Mouse (Mus musculus) cortical plate, adult 2 months (tissue): ENCODE data around the gene Cyp26a1. TPM values are rescaled to one million over a fixed set of nuclear protein-coding genes. Genes with fewer than 3 reads are reported as not detected.

Experiments
- H3K27ac ChIP-seq: fragments of 200-500 bp; 2 replicates; pipeline ENCODE4 v1.5.1; 2012; ENCODE audit warnings: low read length, control low read depth, inconsistent platforms; ENCODE audit not compliant: insufficient read depth
- H3K4me1 ChIP-seq: fragments of 200-500 bp; 2 replicates; pipeline ENCODE4 v1.6.1; 2011; ENCODE audit warnings: low read length; ENCODE audit not compliant: control insufficient read depth, insufficient read depth
- H3K4me3 ChIP-seq: fragments of 200-500 bp; 2 replicates; pipeline ENCODE4 v1.5.1; 2011; ENCODE audit warnings: mild to moderate bottlenecking, low read length, control low read depth; ENCODE audit not compliant: insufficient read depth
- CTCF ChIP-seq: fragments of 200-500 bp; IDR thresholded peaks from 2 replicates; pipeline ENCODE4 v1.5.1; 2011; ENCODE audit warnings: mild to moderate bottlenecking, control low read depth, low read length; ENCODE audit not compliant: insufficient read depth; ENCODE audit errors: extremely low read depth
- POLR2A ChIP-seq: fragments of 200-500 bp; IDR thresholded peaks from 2 replicates; pipeline ENCODE4 v1.6.1; 2011; ENCODE audit warnings: mild to moderate bottlenecking, low read length, control low read depth; ENCODE audit not compliant: insufficient read depth; ENCODE audit errors: extremely low read depth
- polyA plus RNA-seq: library from polyadenylated mRNA; depleted of rRNA; stranded (reverse); fragments of >200 nt; gene quantifications from 2 replicates; pipeline ENCODE4 v1.2.3, GENCODE M21; 2012; rRNA removed

Cyp26a1 gene
- polyA plus RNA-seq: 0.08 and 0.17 TPM in 2 replicates

- no peaks in the 10 kb centered on the region; the same call in 1 of the 2 replicates for H3K4me1 ChIP-seq
- no peak within 1 kb of the TSS for H3K27ac ChIP-seq
- TF ChIP-seq POLR2A (no peak), CTCF (no peak)
- peak within 1 kb of the TSS; percentile 14; the same call in 1 of the 2 replicates for H3K4me3 ChIP-seq
These were observed at the start of gene Cyp26a1 for GRCm38 (mm10) chr19:37697651-37698272. Cyp26a1 (plus strand) TSS chr19:37697798.

DNA sequence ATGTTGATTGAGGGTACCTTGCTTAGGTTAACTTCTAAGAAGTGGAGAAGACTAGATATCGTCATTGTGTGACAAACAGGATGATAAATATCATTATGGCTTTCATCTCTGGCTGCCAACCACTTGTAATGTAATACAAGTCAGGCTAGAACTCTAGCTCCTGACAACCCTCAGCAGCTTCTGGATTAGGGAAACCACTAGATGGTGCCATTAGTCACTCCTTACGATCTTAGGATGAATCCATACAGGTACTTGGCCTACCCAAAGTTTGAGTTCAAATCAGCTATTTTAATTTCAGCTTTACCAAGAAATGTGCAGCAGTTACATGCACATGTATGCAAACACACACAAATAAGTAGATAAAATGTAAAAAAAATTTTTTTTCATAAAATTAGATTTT is 49.6 kb upstream of the Cyp26a1 start:
- no peaks in the 10 kb centered on the region for H3K4me1 ChIP-seq
- TF ChIP-seq CTCF: peak; percentile 28; the same call in 1 of the 2 replicates
- no peak for TF ChIP-seq POLR2A
- no peak overlapping the region for H3K4me3 ChIP-seq
- H3K27ac ChIP-seq: no peak overlapping the region

DNA sequence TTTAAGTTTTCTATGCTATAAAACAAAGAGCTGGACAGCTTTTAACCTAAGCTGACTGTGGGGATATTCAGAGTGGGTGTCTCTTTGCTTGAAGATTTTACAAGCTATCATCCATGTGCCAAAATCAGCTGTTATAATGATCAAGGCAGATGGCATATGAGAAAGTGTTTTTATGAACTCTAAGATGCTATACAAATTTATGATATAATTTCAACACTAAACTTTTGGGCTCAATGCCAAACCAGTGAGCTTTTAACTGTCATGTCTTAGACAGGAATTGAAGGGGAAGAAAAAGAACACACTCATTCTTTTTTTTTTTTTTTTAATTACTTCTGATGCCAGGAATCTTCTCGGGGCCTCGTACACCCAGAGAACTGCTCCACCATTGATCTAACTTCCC is 47.1 kb upstream of the Cyp26a1 start:
- no peaks in the 10 kb centered on the region for H3K4me1 ChIP-seq
- no peak overlapping the region for H3K27ac ChIP-seq
- H3K4me3 ChIP-seq: no peak overlapping the region
- TF ChIP-seq CTCF (no peak), POLR2A (no peak)

DNA sequence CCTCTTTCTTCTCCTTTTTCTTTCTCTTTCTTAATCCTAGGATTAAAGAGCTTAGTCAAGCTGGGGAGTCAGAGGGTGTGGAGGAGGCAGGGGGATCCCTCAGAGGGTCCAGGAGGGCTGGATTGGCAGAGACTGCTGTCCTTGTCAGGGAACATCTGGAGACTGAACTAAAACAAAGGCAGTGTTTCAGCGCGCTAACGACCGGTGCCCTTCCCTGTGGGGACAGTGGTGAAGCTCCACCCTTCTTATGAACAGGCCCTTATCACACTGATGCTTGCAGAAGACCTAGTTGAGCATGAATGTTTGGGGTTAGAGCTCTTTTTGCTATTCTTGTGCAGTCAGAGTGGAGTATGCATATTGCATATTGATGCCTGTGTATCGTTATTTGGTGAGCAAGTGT is 43.6 kb upstream of the Cyp26a1 start:
- no peak for TF ChIP-seq POLR2A
- TF ChIP-seq CTCF: no peak
- no peak overlapping the region for H3K4me3 ChIP-seq
- H3K4me1 ChIP-seq: no peaks in the 10 kb centered on the region
- no peak overlapping the region for H3K27ac ChIP-seq

GRCm38 (mm10) chr19:37656441-37656840 is 41.2 kb upstream of the Cyp26a1 start:
- Histone ChIP-seq H3K27ac (no peak overlapping the region), H3K4me3 (no peak overlapping the region), H3K4me1 (no peaks in the 10 kb centered on the region)
- TF ChIP-seq CTCF (no peak), POLR2A (no peak)

DNA sequence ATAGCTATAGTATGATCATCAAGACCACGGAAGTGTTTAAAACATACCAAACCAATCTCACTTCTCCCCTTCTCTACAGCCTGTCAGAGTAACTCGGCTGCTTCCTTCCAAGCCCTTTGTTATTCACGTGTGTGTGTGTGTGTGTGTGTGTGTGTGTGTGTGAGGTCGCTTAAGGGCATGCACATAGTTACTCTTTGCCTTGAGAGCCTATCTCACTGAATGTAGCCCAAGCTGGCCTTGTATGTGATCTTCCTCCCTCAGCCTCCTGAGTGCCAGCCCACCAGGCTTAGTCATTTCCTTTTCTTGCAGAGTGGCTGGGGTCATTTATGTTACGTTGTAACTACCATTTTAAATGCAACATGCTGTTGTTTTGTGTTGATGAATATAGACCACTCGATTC is 32.3 kb upstream of the Cyp26a1 start:
- H3K4me1 ChIP-seq: no peaks in the 10 kb centered on the region
- no peak overlapping the region for H3K4me3 ChIP-seq
- no peak for TF ChIP-seq POLR2A
- no peak for TF ChIP-seq CTCF

DNA sequence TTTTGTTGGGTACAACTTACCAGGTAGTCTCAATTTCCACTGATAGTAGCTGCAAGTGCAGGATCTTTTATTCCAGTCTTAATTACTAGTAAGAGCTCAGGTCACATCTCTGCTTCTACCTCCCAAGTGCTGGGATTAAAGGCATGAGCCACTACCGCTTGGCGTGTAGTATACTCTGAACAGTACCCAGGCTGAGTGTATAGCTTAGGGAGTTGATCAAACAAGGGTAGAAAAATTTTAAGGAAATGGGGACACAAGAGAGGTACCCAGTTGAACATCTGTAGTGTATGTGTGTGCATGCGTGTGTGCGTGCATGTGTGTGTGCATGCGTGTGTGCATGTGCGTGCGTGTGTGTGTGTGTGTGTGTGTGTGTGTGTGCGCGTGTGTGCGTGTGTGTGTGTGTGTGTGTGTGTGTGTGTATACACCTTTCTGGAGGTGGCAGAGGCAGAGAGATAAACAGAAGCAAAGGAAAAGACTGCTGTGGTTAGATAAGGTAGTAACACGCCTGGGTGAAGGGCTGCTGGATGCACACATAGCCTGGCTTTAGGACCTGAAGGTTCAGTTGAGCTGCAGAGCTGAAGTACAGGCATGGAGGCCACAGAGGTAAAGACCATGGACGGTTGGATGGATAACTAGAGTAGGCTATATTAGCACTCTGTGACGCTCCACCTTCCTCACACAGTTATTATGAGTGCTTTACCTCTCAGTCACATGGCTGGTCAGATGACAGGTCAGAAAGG is 29.6 kb upstream of the Cyp26a1 start:
- H3K4me1 ChIP-seq: no peaks in the 10 kb centered on the region
- TF ChIP-seq POLR2A (no peak), CTCF (no peak)
- no peak overlapping the region for H3K27ac ChIP-seq
- H3K4me3 ChIP-seq: no peak overlapping the region

More for the DNA sequence above, 32.3 kb upstream of the Cyp26a1 start:
- H3K27ac ChIP-seq: no peak overlapping the region

DNA sequence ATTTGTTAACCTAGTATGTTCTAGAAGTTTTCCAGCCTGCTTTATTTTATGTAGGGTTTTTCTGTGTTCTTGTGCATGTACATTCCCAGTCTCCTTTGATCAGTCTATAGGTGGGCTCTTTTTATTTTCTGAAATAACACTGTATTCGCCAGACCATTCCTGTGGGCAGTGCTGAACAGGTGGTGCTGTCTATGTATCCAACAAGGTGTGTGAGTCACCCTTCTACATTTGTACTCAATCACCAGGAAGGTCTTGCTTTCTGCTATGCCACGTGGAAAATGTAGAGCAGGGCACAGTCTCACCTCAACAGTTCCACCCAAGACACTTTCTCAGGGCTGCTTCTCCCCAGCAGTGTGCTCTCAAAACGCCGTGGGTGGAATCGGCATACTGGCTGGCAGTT is 28.9 kb upstream of the Cyp26a1 start:
- no peak overlapping the region for H3K4me3 ChIP-seq
- H3K27ac ChIP-seq: no peak overlapping the region

GRCm38 (mm10) chr19:37669486-37669885 is 28.1 kb upstream of the Cyp26a1 start:
- no peak overlapping the region for H3K4me3 ChIP-seq
- H3K4me1 ChIP-seq: no peaks in the 10 kb centered on the region
- no peak for TF ChIP-seq POLR2A
- TF ChIP-seq CTCF: no peak
- H3K27ac ChIP-seq: no peak overlapping the region

More for the DNA sequence above, 28.9 kb upstream of the Cyp26a1 start:
- H3K4me1 ChIP-seq: no peaks in the 10 kb centered on the region
- TF ChIP-seq POLR2A (no peak), CTCF (no peak)

- Histone ChIP-seq H3K4me3 (no peak overlapping the region), H3K4me1 (no peaks in the 10 kb centered on the region), H3K27ac (no peak overlapping the region)
- TF ChIP-seq CTCF: no peak
These were observed 24.2 kb upstream of the Cyp26a1 start for GRCm38 (mm10) chr19:37673393-37673792.
